In genomic region chr4:136981347-136981746, GRCm38 (mm10) we compare ENCODE assay signal across 8 mouse cellular contexts. TPM values are rescaled to one million over a fixed set of nuclear protein-coding genes. Genes with fewer than 3 reads are reported as not detected.
DNase-seq lines count a peak whose midpoint lies in the region; ATAC-seq lines count a peak whose summit lies in the region.

No protein-coding gene starts in this region.

- ATAC-seq in liver, embryonic 11.5 days (replicated peaks; ENCODE audit: low FRiP score) = no peak
- peak; percentile 74 for ATAC-seq in hindbrain, embryonic 11.5 days (ENCODE audit: low FRiP score)

- peak; percentile 42 for DNase-seq in liver
- no peak for DNase-seq in liver, embryonic 11.5 days (ENCODE audit: low spot score)
- peak; percentile 61 to 74 for DNase-seq in cerebellum, postnatal 4 days (ENCODE audit: low spot score in 2 of 2)
- peak; percentile 78 for DNase-seq in hindbrain, embryonic 11.5 days (ENCODE audit: low spot score)
- peak; percentile 25 to 36 for DNase-seq in layer of hippocampus, adult 8-10 months (ENCODE audit: low spot score in 2 of 2)
- peak; percentile 43 for DNase-seq in lung, postnatal 36 days
- peak; percentile 45 to 53 for DNase-seq in right cerebral cortex, adult 2 months (ENCODE audit: low spot score in 2 of 2)
- DNase-seq in spleen, postnatal 36 days (ENCODE audit: low spot score in 2 of 2) = no peak

- H3K9me3 ChIP-seq in liver, embryonic 11.5 days (ENCODE audit: control insufficient read depth, low read length) = no peaks in the 10 kb centered on the region
- H3K9me3 ChIP-seq in hindbrain, embryonic 11.5 days (ENCODE audit: control insufficient read depth, low read length) = no peaks in the 10 kb centered on the region

- no peaks in the 10 kb centered on the region for H3K4me1 ChIP-seq in liver, embryonic 11.5 days (replicated peaks; ENCODE audit: control insufficient read depth, insufficient read depth, low read length)
- peaks cover 6% of the 10 kb centered on the region; the same call in 1 of the 2 replicates for H3K4me1 ChIP-seq in hindbrain, embryonic 11.5 days (replicated peaks; ENCODE audit: control insufficient read depth, insufficient read depth, low read length)

- H3K4me2 ChIP-seq in liver, embryonic 11.5 days = no peak overlapping the region
- H3K4me2 ChIP-seq in hindbrain, embryonic 11.5 days (replicated peaks; ENCODE audit: low read depth, low read length) = no peak overlapping the region

- no peak overlapping the region for H3K27ac ChIP-seq in liver, embryonic 11.5 days (ENCODE audit: low read depth, low read length)
- no peak overlapping the region for H3K27ac ChIP-seq in hindbrain, embryonic 11.5 days (ENCODE audit: low read depth, low read length)

- no peak overlapping the region for H3K4me3 ChIP-seq in liver, embryonic 11.5 days (ENCODE audit: low read depth, low read length)
- no peak overlapping the region for H3K4me3 ChIP-seq in hindbrain, embryonic 11.5 days (ENCODE audit: low read depth, low read length)

- H3K36me3 ChIP-seq in liver, embryonic 11.5 days (ENCODE audit: control insufficient read depth, insufficient read depth, low read length) = no peaks in the 10 kb centered on the region
- H3K36me3 ChIP-seq in hindbrain, embryonic 11.5 days (ENCODE audit: control insufficient read depth, insufficient read depth, low read length) = no peaks in the 10 kb centered on the region

- WGBS in liver, embryonic 11.5 days = 30% methylated on average over 12 of the region's 12 CpGs
- WGBS in hindbrain, embryonic 11.5 days = 3% methylated on average over 12 of the region's 12 CpGs

- peaks cover 3% of the 10 kb centered on the region; the same call in 1 of the 2 replicates for H3K27me3 ChIP-seq in liver, embryonic 11.5 days (replicated peaks; ENCODE audit: control insufficient read depth, insufficient read depth, low read length)
- no peaks in the 10 kb centered on the region for H3K27me3 ChIP-seq in hindbrain, embryonic 11.5 days (ENCODE audit: control insufficient read depth, insufficient read depth, low read length)

- no peak overlapping the region for H3K9ac ChIP-seq in liver, embryonic 11.5 days (ENCODE audit: low read depth, low read length)
- H3K9ac ChIP-seq in hindbrain, embryonic 11.5 days (ENCODE audit: low read depth, low read length) = no peak overlapping the region

RNA-seq across cellular contexts. Expression of gene Epha8, which starts 24.7 kb away (rescaled TPM):
- polyA plus RNA-seq in liver, embryonic 11.5 days (2014; fragmentation: Nextera tagmentation; extraction: Ambion mirVana) = 0.21 and 0.22 TPM in 2 replicates
- 0.99 and 1.2 TPM in 2 replicates for polyA plus RNA-seq in hindbrain, embryonic 11.5 days (2014; fragmentation: Nextera tagmentation; extraction: Ambion mirVana)
- 1 to 10 TPM; 2.0 to 2.8 (median 2.5) TPM for total RNA-seq in layer of hippocampus, adult 8-10 months (2022)

Comparison
In these comparisons a context has a peak if more than half of its experiments do, and no peak if none do; other contexts are left out.
1. DNase-seq: peak in liver (single experiment), cerebellum, postnatal 4 days (2 of 2), hindbrain, embryonic 11.5 days (single experiment), layer of hippocampus, adult 8-10 months (2 of 2), lung, postnatal 36 days (single experiment) and right cerebral cortex, adult 2 months (2 of 2); none in liver, embryonic 11.5 days (single experiment) and spleen, postnatal 36 days (0 of 2).